8 mouse cellular contexts compared by ENCODE assay signal in the genomic region with DNA sequence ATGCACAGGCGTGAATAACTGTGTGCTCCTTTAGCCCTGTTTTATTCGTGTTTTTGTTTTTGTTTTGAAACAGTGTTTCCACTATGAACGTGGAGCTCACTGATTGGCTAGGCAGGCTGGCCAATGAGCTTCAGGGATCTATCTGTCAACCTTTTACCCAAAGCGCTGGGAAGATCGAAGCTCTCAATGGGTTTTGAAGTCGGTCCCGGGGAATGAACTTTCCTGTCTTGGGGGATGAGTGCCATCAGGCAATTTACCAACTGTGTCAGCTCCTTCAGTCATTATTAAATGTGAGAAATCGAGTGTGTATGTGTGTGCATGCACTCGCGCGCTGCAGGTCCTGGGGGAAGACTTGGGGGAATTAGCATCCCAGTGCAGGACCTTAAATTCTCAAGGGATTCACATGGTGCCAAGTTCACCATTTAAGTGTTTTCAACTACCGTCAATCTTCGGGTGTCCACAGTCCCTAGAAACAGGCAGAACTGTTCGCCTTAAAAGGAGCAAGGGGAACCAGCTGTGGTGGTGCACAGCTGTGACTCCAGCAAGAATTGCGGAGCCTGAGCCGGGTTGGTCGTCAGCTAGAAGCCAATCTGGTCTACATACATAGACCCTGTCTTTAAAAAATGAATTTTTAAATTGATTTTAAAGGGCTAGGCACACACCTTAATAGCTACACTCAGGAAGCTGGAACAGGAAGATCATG. TPM values are rescaled to one million over a fixed set of nuclear protein-coding genes. Genes with fewer than 3 reads are reported as not detected.
DNase-seq lines count a peak whose midpoint lies in the region; ATAC-seq and TF ChIP-seq lines count a peak whose summit lies in the region.

No protein-coding gene starts in this region.

- TF ChIP-seq CTCF in E14TG2a.4 (conservative IDR thresholded peaks at IDR 0.05; ENCODE audit: low read length), result no peak

- peaks cover 59% of the 10 kb centered on the region for H3K4me1 ChIP-seq in E14TG2a.4 (replicated peaks; ENCODE audit: low read depth, low read length)
- peaks cover 25% of the 10 kb centered on the region for H3K4me1 ChIP-seq in intestine, embryonic 15.5 days (replicated peaks)

- 24% methylated on average over 17 of the region's 17 CpGs for WGBS in intestine, embryonic 15.5 days
- 39% methylated on average over 17 of the region's 17 CpGs for WGBS in macrophage (ENCODE audit: missing documents)

- peaks cover 37% of the 10 kb centered on the region for H3K79me2 ChIP-seq in macrophage (ENCODE audit: inconsistent target)

- H3K4me3 ChIP-seq in E14TG2a.4 (replicated peaks; ENCODE audit: low read length) (peak overlapping the region; percentile 92), macrophage (ENCODE audit: inconsistent target) (peak overlapping the region; percentile 36; the same call in 1 of the 2 replicates)
- peak overlapping the region; percentile 99 for H3K4me3 ChIP-seq in intestine, embryonic 15.5 days (replicated peaks)

- 0 out of 2 replicates have a peak overlapping the region, but pooled peaks have one; percentile 98 for H3K9ac ChIP-seq in intestine, embryonic 15.5 days

- H3K36me3 ChIP-seq in E14TG2a.4 (ENCODE audit: insufficient read depth, low read length), result peaks cover 25% of the 10 kb centered on the region
- H3K36me3 ChIP-seq in intestine, embryonic 15.5 days, result no peaks in the 10 kb centered on the region
- H3K36me3 ChIP-seq in macrophage (ENCODE audit: inconsistent target), result no peaks in the 10 kb centered on the region

- H3K9me3 ChIP-seq in E14TG2a.4 (ENCODE audit: low read length), result no peaks in the 10 kb centered on the region
- no peaks in the 10 kb centered on the region for H3K9me3 ChIP-seq in intestine, embryonic 15.5 days

- peaks cover 21% of the 10 kb centered on the region for H3K27me3 ChIP-seq in E14TG2a.4 (ENCODE audit: insufficient read depth, low read length)
- H3K27me3 ChIP-seq in intestine, embryonic 15.5 days (replicated peaks), result no peaks in the 10 kb centered on the region

- peak; percentile 37; the same call in 1 of the 2 replicates for ATAC-seq in erythroid progenitor cell, adult 5-6 weeks (replicated peaks; ENCODE audit: low FRiP score, poor library complexity, severe bottlenecking)
- no peak for ATAC-seq in intestine, embryonic 15.5 days

- H3K27ac ChIP-seq in intestine, embryonic 15.5 days, result no peak overlapping the region
- no peak overlapping the region for H3K27ac ChIP-seq in macrophage

- peak; percentile 24 for DNase-seq in adrenal gland, postnatal 25 days
- DNase-seq in adrenal gland, postnatal 4 days (ENCODE audit: low spot score in 2 of 2), result no peak
- DNase-seq in thymus, postnatal 4 days, result peak; percentile 41
- DNase-seq in layer of hippocampus, postnatal 36 days, result no peak

- peak overlapping the region; percentile 85 for H3K4me2 ChIP-seq in intestine, embryonic 15.5 days (replicated peaks)

RNA-seq across cellular contexts. Expression of gene Foxk1, which starts 1.0 kb away (rescaled TPM):
- total RNA-seq in adrenal gland, postnatal 25 days (2021), result 24.2 and 27.3 TPM in 2 replicates
- 10 to 100 TPM; 28.7 to 28.9 TPM for total RNA-seq in adrenal gland, postnatal 4 days (2021)
- 3.8 and 6.1 TPM in 2 replicates for total RNA-seq in erythroid progenitor cell, adult 5-6 weeks (2015; ENCODE audit: low replicate concordance)
- total RNA-seq in erythroid progenitor cell, adult 5-6 weeks (2017; ENCODE audit: low replicate concordance), result 1.9 and 3.5 TPM in 2 replicates
- 4.3 and 5.3 TPM in 2 replicates for polyA plus RNA-seq in intestine, embryonic 15.5 days (2015; fragmentation: Nextera tagmentation; extraction: Ambion mirVana)
- 10 to 100 TPM in 14 of 26 experiments, 1 to 10 TPM in 12; 3.4 to 17.4 (median 11.5) TPM for total RNA-seq in macrophage (2018; cell fraction: chromatin; rRNA removed)
- 10 to 100 TPM in 25 of 26 experiments, 1 to 10 TPM in 1; 9.9 to 19.0 (median 14.0) TPM for total RNA-seq in macrophage (2018; cell fraction: cytosol; rRNA removed)
- 10 to 100 TPM in 18 of 26 experiments, 1 to 10 TPM in 8; 7.9 to 18.3 (median 12.9) TPM for total RNA-seq in macrophage (2018; cell fraction: nucleus; rRNA removed)
- 8.6 to 10.0 TPM (median 9.3 TPM) in 3 replicates for polyA plus RNA-seq in macrophage (2018)
- 10 to 100 TPM; 47.9 to 52.2 TPM for total RNA-seq in layer of hippocampus, postnatal 36 days (2021)

Comparison
In these comparisons a context has a peak if more than half of its experiments do, and no peak if none do; other contexts are left out.
1. DNase-seq: peak in adrenal gland, postnatal 25 days (single experiment) and thymus, postnatal 4 days (single experiment); none in adrenal gland, postnatal 4 days (0 of 2) and layer of hippocampus, postnatal 36 days (0 of 2).
2. H3K4me3 ChIP-seq: peak in every context shown above with its lines; median percentile 99 in intestine, embryonic 15.5 days; 92 in E14TG2a.4; 36 in macrophage.